15 mouse cellular contexts compared by ENCODE assay signal in genomic region chr1:138245533-138245932, GRCm38 (mm10). TPM values are rescaled to one million over a fixed set of nuclear protein-coding genes. Genes with fewer than 3 reads are reported as not detected.
A peak's percentile ranks its signal among the peaks of the same experiment; 100 is the strongest.
DNase-seq lines count a peak whose midpoint lies in the region; ATAC-seq and TF ChIP-seq lines count a peak whose summit lies in the region.
"Had no signal": no experiment of that assay in that cellular context is flagged by ENCODE, and none has a peak within 500 bp of the region (broad histone marks: within the 10 kb centered on the region; RNA-seq: fewer than 3 reads in every experiment).

No protein-coding gene starts in this region.

- H3K4me2 ChIP-seq in heart, embryonic 12.5 days: no peak overlapping the region
- H3K4me2 ChIP-seq in stomach, embryonic 14.5 days (replicated peaks; ENCODE audit: low read depth, low read length): no peak overlapping the region
- H3K4me2 ChIP-seq in stomach, postnatal 0 days (replicated peaks; ENCODE audit: low read depth): no peak overlapping the region
- H3K4me2 ChIP-seq in stomach, embryonic 16.5 days (ENCODE audit: low read depth, low read length): no peak overlapping the region
- H3K4me2 ChIP-seq: embryonic facial prominence, embryonic 12.5 days had no signal

- H3K36me3 ChIP-seq in heart, embryonic 12.5 days: no peaks in the 10 kb centered on the region
- no peaks in the 10 kb centered on the region for H3K36me3 ChIP-seq in stomach, embryonic 14.5 days (ENCODE audit: control insufficient read depth, insufficient read depth, low read length)
- no peaks in the 10 kb centered on the region for H3K36me3 ChIP-seq in stomach, postnatal 0 days (ENCODE audit: control insufficient read depth, insufficient read depth, low read length)
- H3K36me3 ChIP-seq in stomach, embryonic 16.5 days (ENCODE audit: control insufficient read depth, insufficient read depth, low read length): no peaks in the 10 kb centered on the region
- H3K36me3 ChIP-seq: embryonic facial prominence, embryonic 12.5 days had no signal

- no peak overlapping the region for H3K27ac ChIP-seq in heart, embryonic 12.5 days (ENCODE audit: poor library complexity, severe bottlenecking)
- peak overlapping the region; percentile 15; the same call in 1 of the 2 replicates for H3K27ac ChIP-seq in stomach, embryonic 14.5 days (ENCODE audit: low read length)
- no peak overlapping the region for H3K27ac ChIP-seq in stomach, postnatal 0 days (replicated peaks)
- 0 out of 2 replicates have a peak overlapping the region, but pooled peaks have one; percentile 0 for H3K27ac ChIP-seq in stomach, embryonic 16.5 days (ENCODE audit: low read length)
- H3K27ac ChIP-seq: embryonic facial prominence, embryonic 12.5 days; kidney, postnatal 0 days had no signal

- H3K27me3 ChIP-seq in heart, embryonic 12.5 days (replicated peaks): no peaks in the 10 kb centered on the region
- no peaks in the 10 kb centered on the region for H3K27me3 ChIP-seq in stomach, embryonic 14.5 days (ENCODE audit: control insufficient read depth, insufficient read depth, low read length)
- no peaks in the 10 kb centered on the region for H3K27me3 ChIP-seq in stomach, postnatal 0 days (ENCODE audit: control insufficient read depth, insufficient read depth, low read length)
- H3K27me3 ChIP-seq in stomach, embryonic 16.5 days (ENCODE audit: control insufficient read depth, insufficient read depth, low read length): no peaks in the 10 kb centered on the region
- H3K27me3 ChIP-seq: embryonic facial prominence, embryonic 12.5 days; Patski had no signal

- 78% methylated on average over 3 of the region's 3 CpGs for WGBS in heart, embryonic 12.5 days
- WGBS in stomach, embryonic 14.5 days: 82% methylated on average over 3 of the region's 3 CpGs
- 77% methylated on average over 3 of the region's 3 CpGs for WGBS in stomach, postnatal 0 days
- WGBS in stomach, embryonic 16.5 days: 71% methylated on average over 3 of the region's 3 CpGs

- peaks cover 3% of the 10 kb centered on the region; the same call in 1 of the 2 replicates for H3K4me1 ChIP-seq in heart, embryonic 12.5 days (replicated peaks)
- no peaks in the 10 kb centered on the region for H3K4me1 ChIP-seq in stomach, embryonic 14.5 days (ENCODE audit: control insufficient read depth, insufficient read depth, low read length)
- H3K4me1 ChIP-seq in stomach, postnatal 0 days (replicated peaks; ENCODE audit: control insufficient read depth, insufficient read depth): no peaks in the 10 kb centered on the region
- H3K4me1 ChIP-seq in stomach, embryonic 16.5 days (ENCODE audit: control insufficient read depth, insufficient read depth, low read length): 0 out of 2 replicates have a peak, but pooled peaks cover 3% of the 10 kb centered on the region

- H3K9me3 ChIP-seq in heart, embryonic 12.5 days (replicated peaks): no peaks in the 10 kb centered on the region
- H3K9me3 ChIP-seq in stomach, embryonic 14.5 days (ENCODE audit: control insufficient read depth, low read depth, low read length): no peaks in the 10 kb centered on the region
- H3K9me3 ChIP-seq in stomach, postnatal 0 days (ENCODE audit: control insufficient read depth, low read length): no peaks in the 10 kb centered on the region
- H3K9me3 ChIP-seq in stomach, embryonic 16.5 days (replicated peaks; ENCODE audit: control insufficient read depth, low read length): no peaks in the 10 kb centered on the region
- H3K9me3 ChIP-seq: embryonic facial prominence, embryonic 12.5 days had no signal

- H3K9ac ChIP-seq in heart, embryonic 12.5 days: no peak overlapping the region
- no peak overlapping the region for H3K9ac ChIP-seq in stomach, embryonic 14.5 days (replicated peaks; ENCODE audit: low read depth, low read length)
- no peak overlapping the region for H3K9ac ChIP-seq in stomach, postnatal 0 days (ENCODE audit: low read length)
- H3K9ac ChIP-seq in stomach, embryonic 16.5 days (ENCODE audit: low read length): no peak overlapping the region
- H3K9ac ChIP-seq: embryonic facial prominence, embryonic 12.5 days had no signal

- DNase-seq in heart, adult 11 months: peak; percentile 34
- peak; percentile 13 for DNase-seq in layer of hippocampus, adult 11-12 months (ENCODE audit: low spot score)
- no peak for DNase-seq in layer of hippocampus, adult 9-11 months
- no peak for DNase-seq in stomach, postnatal 0 days (ENCODE audit: low spot score)
- no peak for DNase-seq in embryo, embryonic 9.5 days (ENCODE audit: extremely low spot score)
- DNase-seq: adrenal gland, adult 2 months; cerebellum, adult 11-12 months; lung, adult 2 months had no signal

- ATAC-seq in heart, embryonic 12.5 days (ENCODE audit: insufficient number of reproducible peaks, low FRiP score): no peak
- no peak for ATAC-seq in stomach, embryonic 14.5 days (ENCODE audit: insufficient number of reproducible peaks, insufficient read depth, low FRiP score, low read depth)
- ATAC-seq in stomach, postnatal 0 days (ENCODE audit: low FRiP score, low TSS enrichment): no peak
- ATAC-seq in stomach, embryonic 16.5 days (ENCODE audit: insufficient read depth, low FRiP score): no peak
- ATAC-seq: midbrain, embryonic 16.5 days; Patski had no signal

- no peak for TF ChIP-seq CTCF in stomach, postnatal 0 days (IDR thresholded peaks at IDR 0.05; ENCODE audit: low read depth)

- no peak for TF ChIP-seq EP300 in stomach, postnatal 0 days (optimal IDR thresholded peaks at IDR 0.05)

- H3K4me3 ChIP-seq in heart, embryonic 12.5 days: no peak overlapping the region
- H3K4me3 ChIP-seq in stomach, embryonic 14.5 days (ENCODE audit: low read depth, low read length): no peak overlapping the region
- H3K4me3 ChIP-seq in stomach, postnatal 0 days (ENCODE audit: low read depth, low read length): no peak overlapping the region
- no peak overlapping the region for H3K4me3 ChIP-seq in stomach, embryonic 16.5 days (replicated peaks; ENCODE audit: low read length)
- H3K4me3 ChIP-seq: embryonic facial prominence, embryonic 12.5 days had no signal

RNA-seq across cellular contexts. Expression of gene Atp6v1g3, which starts 28.0 kb away (rescaled TPM):
- not detected in 2 replicates for polyA plus RNA-seq in heart, embryonic 12.5 days (2016; fragmentation: Nextera tagmentation; extraction: Ambion mirVana)
- polyA plus RNA-seq in stomach, embryonic 14.5 days (2014; fragmentation: Nextera tagmentation; extraction: Ambion mirVana): not detected in 2 replicates
- polyA plus RNA-seq in stomach, postnatal 0 days (2015; fragmentation: Nextera tagmentation; extraction: Ambion mirVana): not detected in 2 replicates
- not detected in 2 replicates for polyA plus RNA-seq in stomach, embryonic 16.5 days (2015; fragmentation: Nextera tagmentation; extraction: Ambion mirVana)
- polyA plus RNA-seq: adrenal gland, adult 2 months; lung, adult 2 months; midbrain, embryonic 16.5 days; Patski had no signal

Comparison
In these comparisons a context has a peak if more than half of its experiments do, and no peak if none do; other contexts are left out.
1. DNase-seq: peak in heart, adult 11 months (single experiment) and layer of hippocampus, adult 11-12 months (single experiment); none in layer of hippocampus, adult 9-11 months (single experiment), stomach, postnatal 0 days (single experiment) and embryo, embryonic 9.5 days (single experiment).
2. H3K27ac ChIP-seq: peak in stomach, embryonic 14.5 days (single experiment) and stomach, embryonic 16.5 days (single experiment); none in heart, embryonic 12.5 days (single experiment) and stomach, postnatal 0 days (single experiment).